Mouse (Mus musculus) liver, embryonic 16.5 days (tissue): ENCODE data around the gene Rbx1. TPM values are rescaled to one million over a fixed set of nuclear protein-coding genes. Genes with fewer than 3 reads are reported as not detected.
"Not testable (repeated sequence)": the region's sequence is repeated elsewhere in the genome, so short reads cannot be mapped to it uniquely, and the experiment has no call there.

Experiments used
- ATAC-seq: fragments of 200-750 bp; cut with Nextera tagmentation; 2 replicates; pipeline ENCODE4 v1.8.0; 2017; ENCODE audit warnings: low read depth, mild to moderate bottlenecking, moderate number of reproducible peaks, moderate library complexity
- H3K27ac ChIP-seq: fragments of 300-500 bp; sonication (generic); 2 replicates; pipeline ENCODE4 v1.5.1; 2014; ENCODE audit warnings: mild to moderate bottlenecking, low read length
- H3K27me3 ChIP-seq: fragments of 300-500 bp; sonication (generic); 2 replicates; pipeline ENCODE4 v1.6.1; 2014; ENCODE audit warnings: low read depth, low read length, mixed read lengths; ENCODE audit not compliant: control insufficient read depth, insufficient read depth
- H3K36me3 ChIP-seq: fragments of 300-500 bp; sonication (generic); 2 replicates; pipeline ENCODE4 v1.6.1; 2014; ENCODE audit warnings: mild to moderate bottlenecking; ENCODE audit not compliant: control insufficient read depth, insufficient read depth
- H3K4me1 ChIP-seq: fragments of 300-500 bp; sonication (generic); 2 replicates; pipeline ENCODE4 v1.6.1; 2014; ENCODE audit warnings: low read depth, low read length, mixed read lengths; ENCODE audit not compliant: control insufficient read depth
- H3K4me2 ChIP-seq: fragments of 300-500 bp; sonication (generic); 2 replicates; pipeline ENCODE4 v1.6.1; 2014; ENCODE audit warnings: low read depth, low read length, mixed read lengths
- H3K4me3 ChIP-seq: fragments of 300-500 bp; sonication (generic); 2 replicates; pipeline ENCODE4 v1.5.1; 2014; ENCODE audit warnings: low read depth, mild to moderate bottlenecking, low read length
- H3K9ac ChIP-seq: fragments of 300-500 bp; sonication (generic); 2 replicates; pipeline ENCODE4 v1.6.1; 2014; ENCODE audit warnings: low read depth, low read length
- H3K9me3 ChIP-seq: fragments of 300-500 bp; sonication (generic); replicated peaks from 2 replicates; pipeline ENCODE4 v1.6.1; 2016; ENCODE audit warnings: low read length; ENCODE audit not compliant: control insufficient read depth
- WGBS: fragments of 180-500 bp; shearing (Covaris S2); extraction: QIAGEN DNeasy Blood & Tissue Kit; methylation state at CpG from one replicate; pipeline ENCODE4 v1.1.7; 2014; ENCODE audit not compliant: insufficient replicate concordance; 5-methylcytosine and 5-hydroxymethylcytosine counted together
- polyA plus RNA-seq: library from polyadenylated mRNA; unstranded; fragments of >200 nt; fragmentation: Nextera tagmentation; extraction: Ambion mirVana; gene quantifications from 2 replicates; pipeline ENCODE4 v1.2.1, GENCODE M21; 2015

Gene Rbx1
- polyA plus RNA-seq, 1 experiment from 2014 or later = 189 TPM

- Histone ChIP-seq H3K36me3 (no peaks in the 10 kb centered on the region), H3K4me2 (no peak overlapping the region), H3K9me3 (no peaks in the 10 kb centered on the region), H3K27ac (no peak overlapping the region), H3K9ac (no peak overlapping the region), H3K27me3 (no peaks in the 10 kb centered on the region), H3K4me1 (peaks cover 8% of the 10 kb centered on the region), H3K4me3 (no peak overlapping the region)
- no peak for ATAC-seq
- WGBS = 68% methylated on average over 21 of the region's 21 CpGs
Observed at GRCm38 (mm10) chr15:81479446-81480213, 13.5 kb downstream of the Rbx1 start.

GRCm38 (mm10) chr15:81480284-81480683, 14.2 kb downstream of the Rbx1 start:
- not testable (repeated sequence) for H3K36me3 ChIP-seq, H3K9ac ChIP-seq, H3K4me3 ChIP-seq, H3K27me3 ChIP-seq, H3K9me3 ChIP-seq, H3K27ac ChIP-seq, H3K4me2 ChIP-seq, ATAC-seq, H3K4me1 ChIP-seq
- WGBS = 72% methylated on average over 3 of the region's 3 CpGs

GRCm38 (mm10) chr15:81480977-81481379, 14.9 kb downstream of the Rbx1 start:
- H3K4me2 ChIP-seq = peak overlapping the region; percentile 60
- H3K36me3 ChIP-seq = no peaks in the 10 kb centered on the region
- peaks cover 8% of the 10 kb centered on the region for H3K4me1 ChIP-seq
- no peak overlapping the region for H3K27ac ChIP-seq
- H3K27me3 ChIP-seq = no peaks in the 10 kb centered on the region
- no peaks in the 10 kb centered on the region for H3K9me3 ChIP-seq
- WGBS = 8% methylated on average over 13 of the region's 13 CpGs
- ATAC-seq = peak; percentile 77
- peak overlapping the region; percentile 40; the same call in 1 of the 2 replicates for H3K9ac ChIP-seq
- peak overlapping the region; percentile 36 for H3K4me3 ChIP-seq

GRCm38 (mm10) chr15:81482966-81483365, 16.9 kb downstream of the Rbx1 start:
- H3K36me3 ChIP-seq = no peaks in the 10 kb centered on the region
- H3K27me3 ChIP-seq = no peaks in the 10 kb centered on the region
- no peak overlapping the region for H3K9ac ChIP-seq
- no peak overlapping the region for H3K27ac ChIP-seq
- WGBS = 55% methylated on average over 2 of the region's 2 CpGs
- no peak overlapping the region for H3K4me2 ChIP-seq
- no peaks in the 10 kb centered on the region for H3K9me3 ChIP-seq
- H3K4me3 ChIP-seq = no peak overlapping the region
- ATAC-seq = no peak
- H3K4me1 ChIP-seq = peaks cover 5% of the 10 kb centered on the region

- no peak overlapping the region for H3K4me3 ChIP-seq
- H3K9ac ChIP-seq = no peak overlapping the region
- H3K4me1 ChIP-seq = peaks cover 5% of the 10 kb centered on the region
- WGBS = 75% methylated on average over 6 of the region's 6 CpGs
- ATAC-seq = no peak
- H3K9me3 ChIP-seq = no peaks in the 10 kb centered on the region
- no peak overlapping the region for H3K27ac ChIP-seq
- no peaks in the 10 kb centered on the region for H3K36me3 ChIP-seq
- H3K27me3 ChIP-seq = no peaks in the 10 kb centered on the region
- no peak overlapping the region for H3K4me2 ChIP-seq
Observed at GRCm38 (mm10) chr15:81483691-81484090, 17.6 kb downstream of the Rbx1 start.

- Histone ChIP-seq H3K36me3 (no peaks in the 10 kb centered on the region), H3K4me2 (no peak overlapping the region), H3K4me1 (peaks cover 5% of the 10 kb centered on the region), H3K27me3 (no peaks in the 10 kb centered on the region), H3K9me3 (no peaks in the 10 kb centered on the region), H3K4me3 (no peak overlapping the region), H3K27ac (no peak overlapping the region), H3K9ac (no peak overlapping the region)
- ATAC-seq = peak; percentile 50; the same call in 1 of the 2 replicates
- 56% methylated on average over 4 of the region's 4 CpGs for whole genome bisulfite sequencing
Observed at GRCm38 (mm10) chr15:81485483-81485882, 19.4 kb downstream of the Rbx1 start.

GRCm38 (mm10) chr15:81503466-81503865, 37.4 kb downstream of the Rbx1 start:
- no peak overlapping the region for H3K27ac ChIP-seq
- no peaks in the 10 kb centered on the region for H3K9me3 ChIP-seq
- no peak overlapping the region for H3K4me2 ChIP-seq
- H3K4me3 ChIP-seq = no peak overlapping the region
- no peaks in the 10 kb centered on the region for H3K27me3 ChIP-seq
- no peaks in the 10 kb centered on the region for H3K4me1 ChIP-seq
- H3K9ac ChIP-seq = no peak overlapping the region
- 78% methylated on average over 2 of the region's 2 CpGs for WGBS
- no peaks in the 10 kb centered on the region for H3K36me3 ChIP-seq
- ATAC-seq = no peak

- Histone ChIP-seq H3K27me3 (no peaks in the 10 kb centered on the region), H3K9ac (no peak overlapping the region), H3K4me3 (no peak overlapping the region), H3K9me3 (no peaks in the 10 kb centered on the region), H3K4me2 (no peak overlapping the region), H3K27ac (no peak overlapping the region), H3K36me3 (no peaks in the 10 kb centered on the region), H3K4me1 (no peaks in the 10 kb centered on the region)
- WGBS = 67% methylated on average over 2 of the region's 2 CpGs
- ATAC-seq = no peak
Observed at GRCm38 (mm10) chr15:81503995-81504394, 37.9 kb downstream of the Rbx1 start.

GRCm38 (mm10) chr15:81507201-81507600, 41.1 kb downstream of the Rbx1 start:
- H3K4me2 ChIP-seq = no peak overlapping the region
- H3K9ac ChIP-seq = no peak overlapping the region
- peak; percentile 35; the same call in 1 of the 2 replicates for ATAC-seq
- no peaks in the 10 kb centered on the region for H3K27me3 ChIP-seq
- H3K9me3 ChIP-seq = no peaks in the 10 kb centered on the region
- no peaks in the 10 kb centered on the region for H3K36me3 ChIP-seq
- H3K4me1 ChIP-seq = peaks cover 5% of the 10 kb centered on the region
- H3K27ac ChIP-seq = no peak overlapping the region
- H3K4me3 ChIP-seq = no peak overlapping the region
